Mouse (Mus musculus) thymus, adult 2 months (tissue): ENCODE results near the gene Pck1.

Source experiments
- CTCF ChIP-seq: fragments of 200-500 bp; IDR thresholded peaks from 2 replicates; pipeline ENCODE4 v1.5.1; 2012; ENCODE audit warnings: mild to moderate bottlenecking, control low read depth, low read length, moderate library complexity, borderline replicate concordance; ENCODE audit not compliant: control insufficient read depth, poor library complexity, insufficient read depth; ENCODE audit errors: extremely low read depth
- POLR2A ChIP-seq: fragments of 200-500 bp; IDR thresholded peaks from 2 replicates; pipeline ENCODE4 v1.6.1; 2012; ENCODE audit warnings: mild to moderate bottlenecking, low read length, control low read depth, moderate library complexity; ENCODE audit not compliant: control insufficient read depth, poor library complexity, insufficient read depth; ENCODE audit errors: extremely low read depth

GRCm38 (mm10) chr2:173156923-173157322 is 4.1 kb downstream of the Pck1 start:
- TF ChIP-seq POLR2A (no peak), CTCF (no peak)
